Mouse (Mus musculus): ENCODE data around the gene Kcnma1.

DNA sequence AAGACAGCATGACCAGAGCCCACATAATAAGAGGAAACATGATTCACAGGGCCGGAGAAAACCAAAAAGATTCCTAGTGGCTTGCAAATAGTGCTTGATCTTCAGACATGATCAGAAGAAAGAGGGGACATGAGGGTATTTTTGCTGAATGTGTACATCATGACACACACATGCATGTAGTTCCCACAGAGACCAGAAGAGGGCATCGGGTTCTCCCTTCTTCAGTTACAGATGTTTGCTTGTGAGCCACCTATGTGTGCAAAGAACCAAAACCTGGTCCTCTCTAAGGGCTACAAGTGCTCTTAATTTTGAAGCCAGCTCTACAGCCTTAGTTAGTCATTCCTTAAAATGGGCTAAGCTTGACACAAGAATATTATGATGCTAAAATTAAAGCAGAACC is 334.9 kb downstream of the Kcnma1 start:
- no peak for TF ChIP-seq POLR2A (IDR thresholded peaks at IDR 0.05; ENCODE audit: control insufficient read depth, extremely low read depth, insufficient read depth, low read length, poor library complexity)
- no peak for TF ChIP-seq CTCF (IDR thresholded peaks at IDR 0.05; ENCODE audit: borderline replicate concordance, control insufficient read depth, extremely low read depth, insufficient read depth, low read length, poor library complexity)
